Mouse (Mus musculus) kidney, adult 2 months (tissue): ENCODE measurements around the gene Zbtb20.

ENCODE experiments used
- CTCF ChIP-seq: fragments of 200-500 bp; conservative IDR thresholded peaks from 2 replicates; pipeline ENCODE4 v1.5.1; 2011; ENCODE audit warnings: low read depth, mild to moderate bottlenecking, control low read depth, low read length, moderate library complexity, mixed read lengths; ENCODE audit not compliant: insufficient read depth, insufficient read length
- POLR2A ChIP-seq: fragments of 200-500 bp; IDR thresholded peaks from one replicate; pipeline ENCODE4 v1.6.1; 2011; ENCODE audit warnings: low read depth, low read length, control low read depth

- TF ChIP-seq CTCF (no peak), POLR2A (no peak)
These were observed 702.7 kb downstream of the Zbtb20 start for GRCm38 (mm10) chr16:43578351-43578750.
